Mouse (Mus musculus): ENCODE results near the gene Ogg1. TPM values are rescaled to one million over a fixed set of nuclear protein-coding genes. Genes with fewer than 3 reads are reported as not detected.
A peak's percentile ranks its signal among the peaks of the same experiment; 100 is the strongest.
"Not testable (repeated sequence)": the region's sequence is repeated elsewhere in the genome, so short reads cannot be mapped to it uniquely, and the experiment has no call there.

Gene Ogg1
- polyA plus RNA-seq, 1 experiment from 2014 or later: 7.0 TPM

GRCm38 (mm10) chr6:113308141-113308540 lies 18.6 kb upstream of the Ogg1 start:
- Histone ChIP-seq H3K4me2 (ENCODE audit: low read length) (peak overlapping the region; percentile 99), H3K27ac (ENCODE audit: low read depth, low read length) (no peak overlapping the region; the same call in 1 of the 2 replicates), H3K27me3 (replicated peaks; ENCODE audit: control insufficient read depth, insufficient read depth, low read length) (no peaks in the 10 kb centered on the region), H3K4me3 (ENCODE audit: low read length) (peak overlapping the region; percentile 83), H3K36me3 (ENCODE audit: control insufficient read depth, insufficient read depth, low read length) (peaks cover 2% of the 10 kb centered on the region; the same call in 1 of the 2 replicates), H3K9me3 (ENCODE audit: control insufficient read depth, low read length) (no peaks in the 10 kb centered on the region), H3K4me1 (ENCODE audit: control insufficient read depth, insufficient read depth, low read depth, low read length) (peaks cover 18% of the 10 kb centered on the region), H3K9ac (ENCODE audit: low read depth, low read length) (peak overlapping the region; percentile 96)
- no peak for ATAC-seq
- WGBS: 29% methylated on average over 5 of the region's 5 CpGs

GRCm38 (mm10) chr6:113315972-113316371 lies 10.8 kb upstream of the Ogg1 start:
- no peak overlapping the region for H3K4me3 ChIP-seq (ENCODE audit: low read length)
- H3K4me2 ChIP-seq (ENCODE audit: low read length): no peak overlapping the region
- peaks cover 60% of the 10 kb centered on the region for H3K36me3 ChIP-seq (ENCODE audit: control insufficient read depth, insufficient read depth, low read length)
- no peak overlapping the region for H3K27ac ChIP-seq (ENCODE audit: low read depth, low read length)
- H3K4me1 ChIP-seq (ENCODE audit: control insufficient read depth, insufficient read depth, low read depth, low read length): no peaks in the 10 kb centered on the region
- H3K9me3 ChIP-seq (ENCODE audit: control insufficient read depth, low read length): no peaks in the 10 kb centered on the region
- no peaks in the 10 kb centered on the region for H3K27me3 ChIP-seq (replicated peaks; ENCODE audit: control insufficient read depth, insufficient read depth, low read length)
- no peak for ATAC-seq
- no peak overlapping the region for H3K9ac ChIP-seq (ENCODE audit: low read depth, low read length)
- WGBS: 95% methylated on average over 3 of the region's 3 CpGs

- H3K4me3 ChIP-seq (ENCODE audit: low read length): no peak overlapping the region
- H3K4me2 ChIP-seq (ENCODE audit: low read length): no peak overlapping the region
- no peak overlapping the region for H3K27ac ChIP-seq (ENCODE audit: low read depth, low read length)
- no peaks in the 10 kb centered on the region for H3K27me3 ChIP-seq (replicated peaks; ENCODE audit: control insufficient read depth, insufficient read depth, low read length)
- peaks cover 11% of the 10 kb centered on the region for H3K4me1 ChIP-seq (ENCODE audit: control insufficient read depth, insufficient read depth, low read depth, low read length)
- H3K9me3 ChIP-seq (ENCODE audit: control insufficient read depth, low read length): no peaks in the 10 kb centered on the region
- no peak overlapping the region for H3K9ac ChIP-seq (ENCODE audit: low read depth, low read length)
- H3K36me3 ChIP-seq (ENCODE audit: control insufficient read depth, insufficient read depth, low read length): peaks cover 3% of the 10 kb centered on the region; the same call in 1 of the 2 replicates
- 91% methylated on average over 1 of the region's 1 CpGs for WGBS
- ATAC-seq: no peak
These were observed 2.6 kb downstream of the Ogg1 start for GRCm38 (mm10) chr6:113329396-113329795.

GRCm38 (mm10) chr6:113330547-113330946 lies 3.8 kb downstream of the Ogg1 start:
- Histone ChIP-seq H3K36me3 (ENCODE audit: control insufficient read depth, insufficient read depth, low read length) (peaks cover 9% of the 10 kb centered on the region; the same call in 1 of the 2 replicates), H3K27ac (ENCODE audit: low read depth, low read length) (no peak overlapping the region), H3K9me3 (ENCODE audit: control insufficient read depth, low read length) (no peaks in the 10 kb centered on the region), H3K9ac (ENCODE audit: low read depth, low read length) (no peak overlapping the region), H3K4me3 (ENCODE audit: low read length) (no peak overlapping the region), H3K27me3 (replicated peaks; ENCODE audit: control insufficient read depth, insufficient read depth, low read length) (no peaks in the 10 kb centered on the region), H3K4me2 (ENCODE audit: low read length) (no peak overlapping the region), H3K4me1 (ENCODE audit: control insufficient read depth, insufficient read depth, low read depth, low read length) (peaks cover 9% of the 10 kb centered on the region)
- ATAC-seq: no peak
- WGBS: 65% methylated on average over 2 of the region's 2 CpGs

- Histone ChIP-seq H3K4me1 (ENCODE audit: control insufficient read depth, insufficient read depth, low read depth, low read length) (peaks cover 5% of the 10 kb centered on the region; the same call in 1 of the 2 replicates), H3K27ac (ENCODE audit: low read depth, low read length) (no peak overlapping the region), H3K9ac (ENCODE audit: low read depth, low read length) (no peak overlapping the region), H3K36me3 (ENCODE audit: control insufficient read depth, insufficient read depth, low read length) (peaks cover 15% of the 10 kb centered on the region; the same call in 1 of the 2 replicates), H3K4me2 (ENCODE audit: low read length) (no peak overlapping the region), H3K27me3 (replicated peaks; ENCODE audit: control insufficient read depth, insufficient read depth, low read length) (no peaks in the 10 kb centered on the region), H3K4me3 (ENCODE audit: low read length) (no peak overlapping the region), H3K9me3 (ENCODE audit: control insufficient read depth, low read length) (no peaks in the 10 kb centered on the region)
- 93% methylated on average over 11 of the region's 11 CpGs for WGBS
- ATAC-seq: no peak
These were observed 4.9 kb downstream of the Ogg1 start for GRCm38 (mm10) chr6:113331721-113332120.

- 72% methylated on average over 6 of the region's 6 CpGs for WGBS
- not testable (repeated sequence) for H3K4me3 ChIP-seq (ENCODE audit: low read length); H3K9me3 ChIP-seq (ENCODE audit: control insufficient read depth, low read length); H3K4me2 ChIP-seq (ENCODE audit: low read length); H3K9ac ChIP-seq (ENCODE audit: low read depth, low read length); H3K27ac ChIP-seq (ENCODE audit: low read depth, low read length); ATAC-seq; H3K27me3 ChIP-seq (replicated peaks; ENCODE audit: control insufficient read depth, insufficient read depth, low read length); H3K4me1 ChIP-seq (ENCODE audit: control insufficient read depth, insufficient read depth, low read depth, low read length)
- H3K36me3 ChIP-seq (ENCODE audit: control insufficient read depth, insufficient read depth, low read length): peaks cover 15% of the 10 kb centered on the region; the same call in 1 of the 2 replicates
These were observed 6.0 kb downstream of the Ogg1 start for GRCm38 (mm10) chr6:113332734-113333133.

- Histone ChIP-seq H3K4me2 (ENCODE audit: low read length) (no peak overlapping the region), H3K27me3 (replicated peaks; ENCODE audit: control insufficient read depth, insufficient read depth, low read length) (no peaks in the 10 kb centered on the region), H3K4me3 (ENCODE audit: low read length) (no peak overlapping the region), H3K9me3 (ENCODE audit: control insufficient read depth, low read length) (no peaks in the 10 kb centered on the region), H3K27ac (ENCODE audit: low read depth, low read length) (peak overlapping the region; percentile 40; the same call in 1 of the 2 replicates), H3K4me1 (ENCODE audit: control insufficient read depth, insufficient read depth, low read depth, low read length) (peaks cover 5% of the 10 kb centered on the region), H3K9ac (ENCODE audit: low read depth, low read length) (no peak overlapping the region), H3K36me3 (ENCODE audit: control insufficient read depth, insufficient read depth, low read length) (peaks cover 17% of the 10 kb centered on the region; the same call in 1 of the 2 replicates)
- peak; percentile 78 for ATAC-seq
- 62% methylated on average over 14 of the region's 14 CpGs for WGBS
These were observed 6.6 kb downstream of the Ogg1 start for GRCm38 (mm10) chr6:113333137-113333950.

- H3K27ac ChIP-seq (ENCODE audit: low read depth, low read length): no peak overlapping the region
- H3K4me2 ChIP-seq (ENCODE audit: low read length): no peak overlapping the region
- no peak for ATAC-seq
- H3K4me1 ChIP-seq (ENCODE audit: control insufficient read depth, insufficient read depth, low read depth, low read length): peaks cover 5% of the 10 kb centered on the region
- no peak overlapping the region for H3K9ac ChIP-seq (ENCODE audit: low read depth, low read length)
- H3K27me3 ChIP-seq (replicated peaks; ENCODE audit: control insufficient read depth, insufficient read depth, low read length): no peaks in the 10 kb centered on the region
- WGBS: 85% methylated on average over 5 of the region's 6 CpGs
- no peak overlapping the region for H3K4me3 ChIP-seq (ENCODE audit: low read length)
- peaks cover 18% of the 10 kb centered on the region; the same call in 1 of the 2 replicates for H3K36me3 ChIP-seq (ENCODE audit: control insufficient read depth, insufficient read depth, low read length)
- H3K9me3 ChIP-seq (ENCODE audit: control insufficient read depth, low read length): no peaks in the 10 kb centered on the region
These were observed 7.4 kb downstream of the Ogg1 start for GRCm38 (mm10) chr6:113334216-113334615.

GRCm38 (mm10) chr6:113336852-113337620 lies 10.3 kb downstream of the Ogg1 start:
- H3K27me3 ChIP-seq (replicated peaks; ENCODE audit: control insufficient read depth, insufficient read depth, low read length): no peaks in the 10 kb centered on the region
- WGBS: 58% methylated on average over 8 of the region's 8 CpGs
- H3K27ac ChIP-seq (ENCODE audit: low read depth, low read length): no peak overlapping the region; the same call in 1 of the 2 replicates
- peaks cover 12% of the 10 kb centered on the region for H3K4me1 ChIP-seq (ENCODE audit: control insufficient read depth, insufficient read depth, low read depth, low read length)
- no peak overlapping the region for H3K4me2 ChIP-seq (ENCODE audit: low read length)
- H3K36me3 ChIP-seq (ENCODE audit: control insufficient read depth, insufficient read depth, low read length): peaks cover 22% of the 10 kb centered on the region; the same call in 1 of the 2 replicates
- no peak overlapping the region for H3K4me3 ChIP-seq (ENCODE audit: low read length)
- H3K9me3 ChIP-seq (ENCODE audit: control insufficient read depth, low read length): no peaks in the 10 kb centered on the region
- ATAC-seq: no peak
- H3K9ac ChIP-seq (ENCODE audit: low read depth, low read length): no peak overlapping the region
